7 mouse cellular contexts compared by ENCODE assay signal in the genomic region with DNA sequence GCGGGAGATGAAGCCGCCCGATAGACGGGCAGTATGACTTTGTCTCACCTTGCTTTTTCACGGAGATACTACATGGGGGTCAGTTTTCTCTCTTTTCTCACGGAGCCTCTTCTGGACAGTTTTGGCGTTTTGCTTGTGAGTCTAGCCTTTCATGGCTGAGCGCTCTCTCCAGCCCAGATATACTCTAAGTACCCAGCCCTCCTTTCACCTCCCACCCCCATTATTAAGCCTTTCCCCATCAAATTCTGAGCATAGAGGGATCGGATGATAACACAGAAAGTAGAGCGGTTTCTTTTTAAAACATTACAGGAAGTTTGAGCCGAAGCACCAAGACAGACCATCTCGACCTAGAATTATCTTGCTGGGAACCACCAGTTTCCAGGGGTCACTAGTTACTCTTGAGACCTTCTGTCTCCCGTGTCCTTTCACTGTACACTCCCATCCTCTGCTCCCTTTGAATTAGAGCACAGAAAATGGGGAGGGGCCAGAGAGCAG. TPM values are rescaled to one million over a fixed set of nuclear protein-coding genes. Genes with fewer than 3 reads are reported as not detected.
DNase-seq lines count a peak whose midpoint lies in the region; ATAC-seq and TF ChIP-seq lines count a peak whose summit lies in the region.

No protein-coding gene starts in this region.

- no peak for TF ChIP-seq POLR2A in limb, embryonic 14.5 days (IDR thresholded peaks at IDR 0.05; ENCODE audit: borderline replicate concordance, extremely low read depth, insufficient read depth, insufficient read length)

- H3K4me1 ChIP-seq in forebrain, embryonic 13.5 days, result peaks cover 18% of the 10 kb centered on the region
- H3K4me1 ChIP-seq in limb, embryonic 14.5 days (ENCODE audit: control insufficient read depth, insufficient read depth, low read length), result peaks cover 5% of the 10 kb centered on the region; the same call in 1 of the 2 replicates
- peaks cover 4% of the 10 kb centered on the region for H3K4me1 ChIP-seq in stomach, embryonic 16.5 days (ENCODE audit: control insufficient read depth, insufficient read depth, low read length)

- H3K27ac ChIP-seq in forebrain, embryonic 13.5 days, result peak overlapping the region; percentile 86; the same call in 1 of the 2 replicates
- H3K27ac ChIP-seq in limb, embryonic 14.5 days (replicated peaks; ENCODE audit: low read depth, low read length), result peak overlapping the region; percentile 90
- H3K27ac ChIP-seq in stomach, embryonic 16.5 days (ENCODE audit: low read length), result peak overlapping the region; percentile 98

- H3K4me2 ChIP-seq in forebrain, embryonic 13.5 days, result peak overlapping the region; percentile 73
- peak overlapping the region; percentile 82 for H3K4me2 ChIP-seq in limb, embryonic 14.5 days (replicated peaks; ENCODE audit: low read depth, low read length, severe bottlenecking)
- peak overlapping the region; percentile 71 for H3K4me2 ChIP-seq in stomach, embryonic 16.5 days (ENCODE audit: low read depth, low read length)

- no peaks in the 10 kb centered on the region for H3K27me3 ChIP-seq in forebrain, embryonic 13.5 days
- H3K27me3 ChIP-seq in limb, embryonic 14.5 days (ENCODE audit: control insufficient read depth, insufficient read depth, low read length), result no peaks in the 10 kb centered on the region
- no peaks in the 10 kb centered on the region for H3K27me3 ChIP-seq in stomach, embryonic 16.5 days (ENCODE audit: control insufficient read depth, insufficient read depth, low read length)

- peak overlapping the region; percentile 71 for H3K4me3 ChIP-seq in forebrain, embryonic 13.5 days
- H3K4me3 ChIP-seq in limb, embryonic 14.5 days (replicated peaks; ENCODE audit: low read length), result peak overlapping the region; percentile 82
- peak overlapping the region; percentile 87 for H3K4me3 ChIP-seq in stomach, embryonic 16.5 days (replicated peaks; ENCODE audit: low read length)

- WGBS in forebrain, embryonic 13.5 days, result under 1% methylated on average over 13 of the region's 13 CpGs
- 3% methylated on average over 13 of the region's 13 CpGs for WGBS in limb, embryonic 14.5 days
- WGBS in stomach, embryonic 16.5 days, result 1% methylated on average over 13 of the region's 13 CpGs

- peak overlapping the region; percentile 84 for H3K9ac ChIP-seq in forebrain, embryonic 13.5 days
- H3K9ac ChIP-seq in limb, embryonic 14.5 days (ENCODE audit: low read depth, low read length, severe bottlenecking), result peak overlapping the region; percentile 84
- H3K9ac ChIP-seq in stomach, embryonic 16.5 days (ENCODE audit: low read length), result peak overlapping the region; percentile 91

- H3K9me3 ChIP-seq in forebrain, embryonic 13.5 days (replicated peaks), result no peaks in the 10 kb centered on the region
- no peaks in the 10 kb centered on the region for H3K9me3 ChIP-seq in limb, embryonic 14.5 days (ENCODE audit: control insufficient read depth, low read length)
- no peaks in the 10 kb centered on the region for H3K9me3 ChIP-seq in stomach, embryonic 16.5 days (replicated peaks; ENCODE audit: control insufficient read depth, low read length)

- H3K36me3 ChIP-seq in forebrain, embryonic 13.5 days (ENCODE audit: poor library complexity, severe bottlenecking), result no peaks in the 10 kb centered on the region
- no peaks in the 10 kb centered on the region for H3K36me3 ChIP-seq in limb, embryonic 14.5 days (ENCODE audit: control insufficient read depth, insufficient read depth, low read length)
- no peaks in the 10 kb centered on the region for H3K36me3 ChIP-seq in stomach, embryonic 16.5 days (ENCODE audit: control insufficient read depth, insufficient read depth, low read length)

- peak; percentile 2 for DNase-seq in retina, postnatal 7 days (ENCODE audit: low read depth, low spot score)
- DNase-seq in retina, postnatal 1 day, result no peak
- no peak for DNase-seq in limb, embryonic 14.5 days (ENCODE audit: low spot score)
- no peak for DNase-seq in frontal cortex, adult 2 months (ENCODE audit: extremely low spot score in 1 of 2, low spot score in 1 of 2)
- no peak for DNase-seq in layer of hippocampus, adult 9-10 months (ENCODE audit: low spot score)

- ATAC-seq in forebrain, embryonic 13.5 days, result peak; percentile 14
- ATAC-seq in limb, embryonic 14.5 days (ENCODE audit: low FRiP score, low read depth), result no peak
- no peak for ATAC-seq in stomach, embryonic 16.5 days (ENCODE audit: insufficient read depth, low FRiP score)

RNA-seq across cellular contexts. Expression of a gene that starts 2.0 kb away (rescaled TPM):
- 3.6 and 3.7 TPM in 2 replicates for polyA plus RNA-seq in forebrain, embryonic 13.5 days (2015; fragmentation: Nextera tagmentation; extraction: Ambion mirVana)
- 5.8 and 6.2 TPM in 2 replicates for polyA plus RNA-seq in limb, embryonic 14.5 days (2012; rRNA removed)
- polyA plus RNA-seq in limb, embryonic 14.5 days (2014; fragmentation: Nextera tagmentation; extraction: Ambion mirVana), result 4.9 and 5.0 TPM in 2 replicates
- 16.3 and 17.0 TPM in 2 replicates for polyA plus RNA-seq in stomach, embryonic 16.5 days (2015; fragmentation: Nextera tagmentation; extraction: Ambion mirVana)
- polyA plus RNA-seq in frontal cortex, adult 2 months (2012; rRNA removed), result 6.8 and 7.1 TPM in 2 replicates
